Mouse (Mus musculus) naive thymus-derived CD4-positive, alpha-beta T cell, adult 5 months (primary cell): ENCODE results near the gene Haus5. TPM values are rescaled to one million over a fixed set of nuclear protein-coding genes. Genes with fewer than 3 reads are reported as not detected.

ENCODE experiments used
- polyA plus RNA-seq: library from polyadenylated mRNA; unstranded; fragments of 100-300 nt; shearing (Covaris generic); gene quantifications from one replicate; pipeline ENCODE4 v1.2.1, GENCODE M21; 2017

The Haus5 gene
- 42.8 TPM for polyA plus RNA-seq

GRCm38 (mm10) chr7:30664529-30665200 lies at the start of gene Haus5:
TSS of gene Haus5 (minus strand) at chr7:30664994.

GRCm38 (mm10) chr7:30711942-30712341 lies 47.1 kb upstream of the Haus5 start, which contains the start of gene Atp4a:
TSS of gene Atp4a (plus strand) at chr7:30712209.

DNA sequence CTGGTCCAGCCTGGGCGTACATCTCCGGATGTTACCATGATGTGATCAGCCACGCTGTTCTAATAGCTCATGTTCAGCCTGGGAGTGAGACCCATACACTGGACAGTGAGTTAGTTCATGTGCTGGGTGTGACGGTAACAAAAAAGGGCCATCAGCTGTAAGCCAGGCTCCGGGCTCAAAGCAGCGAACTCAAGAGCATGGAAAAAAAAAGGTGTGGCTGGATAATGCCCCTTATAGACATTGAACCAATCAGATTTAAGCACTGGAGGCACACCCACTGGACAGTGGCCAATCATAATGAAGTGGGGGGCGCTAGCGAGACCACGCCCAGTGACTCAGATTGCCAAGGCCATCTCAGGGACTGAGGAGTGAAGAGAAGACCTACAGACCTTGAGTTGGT lies 33.8 kb upstream of the Haus5 start, which contains the start of gene 2200002J24Rik:
TSS of gene 2200002J24Rik (plus strand) at position 338 of the 400 bp plus-strand sequence.

GRCm38 (mm10) chr7:30671480-30671879 lies 6.7 kb upstream of the Haus5 start, which contains the start of gene Pmis2:
TSS of gene Pmis2 (minus strand) at chr7:30671605.

DNA sequence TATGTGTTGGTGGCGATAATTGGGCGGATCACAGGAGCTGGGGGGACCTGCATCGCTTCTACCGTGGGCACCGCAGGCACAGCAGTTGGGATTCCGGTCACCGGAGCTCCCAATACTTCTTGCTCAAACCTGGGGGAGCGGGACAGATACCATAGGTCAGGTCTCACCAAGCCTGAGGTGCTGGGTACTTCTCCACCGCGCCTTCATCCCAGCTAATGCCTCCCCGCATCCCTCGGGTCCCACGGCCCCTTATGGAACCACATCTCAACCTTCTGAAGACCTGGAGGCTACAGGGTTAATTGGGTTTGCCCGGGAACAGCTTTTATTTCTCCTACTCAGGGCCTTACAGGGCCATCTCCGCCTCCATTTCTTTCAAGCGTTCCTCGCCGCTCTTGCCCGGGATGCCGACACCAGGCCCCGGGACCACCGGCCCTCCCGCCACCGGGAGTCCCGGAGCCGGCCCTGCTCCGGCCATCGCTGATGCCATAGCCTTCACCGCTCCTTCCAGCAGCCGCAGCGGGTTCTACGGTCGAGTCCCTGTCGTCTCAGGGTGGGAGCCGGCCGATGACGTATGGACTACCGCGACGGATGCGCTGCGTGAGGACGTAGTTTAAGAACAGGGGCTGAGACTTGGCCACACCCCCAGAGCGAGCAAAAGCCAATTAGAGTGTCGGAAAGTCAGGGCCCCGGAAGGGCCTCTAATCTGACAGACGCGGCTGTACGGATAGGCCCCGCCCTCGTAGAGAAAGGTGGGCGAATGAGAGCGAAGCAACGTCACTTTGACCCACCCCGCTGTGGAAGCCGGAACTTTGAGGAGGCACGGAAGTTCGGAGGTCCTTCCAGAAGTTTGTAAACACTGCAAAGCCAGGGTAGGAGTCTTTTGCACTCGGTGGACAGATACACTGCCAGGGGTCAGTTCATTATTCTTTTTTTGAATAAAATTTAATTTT lies 14.9 kb downstream of the Haus5 start, which contains the start of gene Rbm42:
TSS of gene Rbm42 (minus strand) at position 727 of the 950 bp plus-strand sequence.

DNA sequence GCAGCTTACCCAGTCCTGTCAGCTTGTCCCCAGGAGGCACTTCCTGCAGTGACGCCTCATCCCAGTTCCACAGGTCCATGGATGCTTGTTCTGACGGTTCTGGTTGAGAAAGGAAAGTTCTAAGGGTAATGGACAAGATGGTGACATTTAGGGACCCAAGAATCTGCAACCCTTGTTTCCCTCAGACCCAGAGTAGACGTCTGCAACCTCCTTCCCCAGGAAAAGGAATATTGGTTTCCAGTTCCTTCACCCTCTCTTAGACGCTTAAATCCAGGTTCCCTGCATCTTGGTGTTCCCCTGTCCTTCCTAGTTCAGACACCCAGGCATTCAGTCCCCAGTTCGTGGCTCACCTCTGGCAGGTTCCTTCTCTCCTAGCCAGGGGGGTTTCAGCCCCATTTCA lies 29.0 kb downstream of the Haus5 start, which contains the start of gene Etv2:
TSS of gene Etv2 (minus strand) at position 101 of the 400 bp plus-strand sequence.

DNA sequence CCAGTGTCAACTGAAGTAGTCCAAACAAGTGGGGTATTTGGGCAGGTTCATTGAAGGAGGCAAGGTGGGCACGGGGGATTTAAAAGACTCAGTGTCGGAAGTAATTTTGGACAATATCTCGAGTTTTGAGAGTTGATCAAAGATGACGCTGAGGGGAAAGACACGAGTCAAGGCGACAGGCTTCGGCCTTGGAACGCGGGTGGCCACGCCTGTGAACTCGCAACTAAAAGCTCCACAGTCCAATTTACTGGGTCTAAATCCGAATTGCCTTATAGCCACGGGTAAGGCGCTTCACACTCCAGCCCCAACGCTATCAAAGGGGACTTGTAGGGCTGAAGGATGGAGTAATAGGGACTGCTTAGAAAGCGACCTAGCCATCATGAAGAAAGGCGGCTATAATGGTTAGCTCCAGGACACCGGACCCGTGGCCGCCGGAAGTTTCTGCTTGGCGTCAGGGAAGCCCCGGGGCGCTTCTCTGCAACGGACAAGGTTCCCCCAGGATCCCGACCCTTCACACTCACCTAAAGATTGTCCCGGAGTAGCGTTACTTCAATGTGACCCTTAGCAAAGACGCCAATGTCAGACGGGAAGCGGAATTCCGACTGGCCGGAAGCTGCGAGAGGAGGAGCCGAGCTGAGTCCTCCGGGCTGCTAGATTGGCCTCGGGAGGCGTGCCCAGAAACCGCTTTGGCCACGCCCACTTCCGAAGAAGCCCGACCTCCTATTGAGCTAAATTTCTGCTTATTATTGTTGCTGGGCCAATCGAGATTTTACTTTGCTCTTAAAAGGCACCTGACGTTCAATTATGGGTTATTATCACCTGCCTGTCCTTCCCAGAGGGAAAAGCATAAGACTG lies 39.0 kb downstream of the Haus5 start, which contains the start of gene Cox6b1:
TSS of gene Cox6b1 (minus strand) at position 622 of the 855 bp plus-strand sequence.

DNA sequence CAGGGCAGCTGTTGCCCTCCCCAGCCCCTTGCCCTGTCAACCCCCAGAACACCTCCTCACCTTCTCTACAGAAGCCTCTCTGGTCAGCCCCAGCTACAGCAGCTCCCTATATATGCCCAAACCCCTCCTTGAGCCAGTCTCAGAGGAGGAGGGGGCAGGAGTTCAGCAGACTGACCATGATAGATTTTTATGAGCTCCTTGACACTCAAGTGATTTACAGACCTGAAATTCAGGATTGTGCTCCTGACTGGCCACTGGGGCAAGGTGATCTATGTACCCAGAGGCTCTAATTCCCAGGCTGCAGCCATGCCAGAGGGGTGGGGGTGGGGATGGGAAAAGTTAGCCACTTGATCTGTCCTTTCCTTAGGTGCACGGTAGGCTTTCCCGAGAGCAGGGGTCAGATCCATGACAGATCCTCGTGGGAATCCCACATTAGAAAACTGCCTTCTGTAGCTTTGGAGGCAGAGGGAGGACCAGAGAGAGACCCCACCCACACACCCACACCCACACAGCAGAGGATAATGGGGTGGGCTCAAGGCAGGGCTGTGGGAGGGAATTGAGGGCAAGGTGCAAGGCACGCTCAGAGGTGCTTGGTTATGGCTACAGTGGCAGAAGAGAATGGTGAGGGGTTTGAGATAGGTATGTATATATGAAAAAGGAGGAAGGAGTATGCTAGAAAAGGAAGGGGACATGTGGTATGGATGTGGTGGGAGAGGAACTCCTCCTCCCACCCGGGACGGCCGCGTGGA lies 52.0 kb downstream of the Haus5 start, which contains the start of gene Upk1a:
TSS of gene Upk1a (minus strand) at position 194 of the 749 bp plus-strand sequence.

Other genes starting within 250 kb of the Haus5 start
- gene Hcst, start 245.1 kb downstream of the Haus5 start, polyA plus RNA-seq: 367 TPM
- gene Nfkbid, start 243.3 kb downstream of the Haus5 start, polyA plus RNA-seq: 181 TPM
- 3.6 TPM for gene Aplp1, start 219.5 kb downstream of the Haus5 start, polyA plus RNA-seq
- not detected for gene Kirrel2, start 207.3 kb downstream of the Haus5 start, polyA plus RNA-seq
- not detected for gene Nphs1, start 206.7 kb downstream of the Haus5 start, polyA plus RNA-seq
- not detected for gene Prodh2, start 171.4 kb downstream of the Haus5 start, polyA plus RNA-seq
- gene Arhgap33, start 129.9 kb downstream of the Haus5 start, polyA plus RNA-seq: 1.2 TPM
- gene Hspb6, start 112.8 kb downstream of the Haus5 start, polyA plus RNA-seq: 5.3 TPM
- 4.3 TPM for gene Proser3, start 112.7 kb downstream of the Haus5 start, polyA plus RNA-seq
- gene Lin37, start 105.2 kb downstream of the Haus5 start, polyA plus RNA-seq: 53.4 TPM
- 85.7 TPM for gene U2af1l4, start 101.7 kb downstream of the Haus5 start, polyA plus RNA-seq
- gene Gm49396, start 101.7 kb downstream of the Haus5 start, polyA plus RNA-seq: 68.6 TPM
- gene Psenen, start 101.4 kb downstream of the Haus5 start, polyA plus RNA-seq: 168 TPM
- 38.1 TPM for gene Igflr1, start 99.6 kb downstream of the Haus5 start, polyA plus RNA-seq
- gene Kmt2b, start 76.3 kb downstream of the Haus5 start, polyA plus RNA-seq: 16.1 TPM
- 1.1 TPM for gene Zbtb32, start 66.1 kb downstream of the Haus5 start, polyA plus RNA-seq
- 0.49 TPM for gene Upk1a, start 52.1 kb downstream of the Haus5 start, polyA plus RNA-seq
- gene Cox6b1, start 38.8 kb downstream of the Haus5 start, polyA plus RNA-seq: 305 TPM
- not detected for gene Etv2, start 29.1 kb downstream of the Haus5 start, polyA plus RNA-seq
- 214 TPM for gene Rbm42, start 14.7 kb downstream of the Haus5 start, polyA plus RNA-seq
- gene Pmis2, start 6.6 kb upstream of the Haus5 start, polyA plus RNA-seq: not detected
- not detected for gene 2200002J24Rik, start 33.9 kb upstream of the Haus5 start, polyA plus RNA-seq
- gene Atp4a, start 47.2 kb upstream of the Haus5 start, polyA plus RNA-seq: not detected
- gene Tmem147, start 64.5 kb upstream of the Haus5 start, polyA plus RNA-seq: 70.8 TPM
- gene Gapdhs, start 78.7 kb upstream of the Haus5 start, polyA plus RNA-seq: 1.4 TPM
- gene Sbsn, start 86.5 kb upstream of the Haus5 start, polyA plus RNA-seq: 1.0 TPM
- gene Dmkn, start 98.8 kb upstream of the Haus5 start, polyA plus RNA-seq: not detected
- gene Krtdap, start 122.9 kb upstream of the Haus5 start, polyA plus RNA-seq: not detected
- not detected for gene Ffar2, start 158.8 kb upstream of the Haus5 start, polyA plus RNA-seq
- not detected for gene Ffar3, start 191.2 kb upstream of the Haus5 start, polyA plus RNA-seq
- gene Ffar1, start 196.6 kb upstream of the Haus5 start, polyA plus RNA-seq: not detected
- gene Cd22, start 215.3 kb upstream of the Haus5 start, polyA plus RNA-seq: not detected
- not detected for gene Mag, start 249.9 kb upstream of the Haus5 start, polyA plus RNA-seq